Mouse (Mus musculus): ENCODE measurements at regions not wholly inside any gene's neighbourhood (a gene's known extent, or its start where the extent isn't known, plus 50 kb on each side); places are given as distances from the start of the nearest gene placed in this dataset.
A peak's percentile ranks its signal among the peaks of the same experiment; 100 is the strongest.

GRCm38 (mm10) chrX:76077781-76078180 is 186.3 kb upstream of the Cldn34b3 start:
- ATAC-seq (replicated peaks; ENCODE audit: low FRiP score, low read depth) (0 out of 2 replicates have a peak, but pooled peaks have one; percentile 36), DNase-seq (ENCODE audit: low spot score) (peak; percentile 23)
- Histone ChIP-seq H3K27me3 (ENCODE audit: insufficient read depth, low read length) (no peaks in the 10 kb centered on the region), H3K36me3 (ENCODE audit: insufficient read depth, low read length) (no peaks in the 10 kb centered on the region), H3K9me3 (replicated peaks; ENCODE audit: low read length) (no peaks in the 10 kb centered on the region), H3K4me1 (replicated peaks; ENCODE audit: insufficient read depth, low read length) (no peaks in the 10 kb centered on the region), H3K9ac (ENCODE audit: low read depth, low read length) (no peak overlapping the region), H3K4me3 (replicated peaks; ENCODE audit: low read depth, low read length) (no peak overlapping the region), H3K4me2 (ENCODE audit: low read length) (no peak overlapping the region), H3K27ac (no peak overlapping the region)
- 57% methylated on average over 3 of the region's 3 CpGs for WGBS
- TF ChIP-seq CTCF (IDR thresholded peaks at IDR 0.05; ENCODE audit: low read depth): no peak

DNA sequence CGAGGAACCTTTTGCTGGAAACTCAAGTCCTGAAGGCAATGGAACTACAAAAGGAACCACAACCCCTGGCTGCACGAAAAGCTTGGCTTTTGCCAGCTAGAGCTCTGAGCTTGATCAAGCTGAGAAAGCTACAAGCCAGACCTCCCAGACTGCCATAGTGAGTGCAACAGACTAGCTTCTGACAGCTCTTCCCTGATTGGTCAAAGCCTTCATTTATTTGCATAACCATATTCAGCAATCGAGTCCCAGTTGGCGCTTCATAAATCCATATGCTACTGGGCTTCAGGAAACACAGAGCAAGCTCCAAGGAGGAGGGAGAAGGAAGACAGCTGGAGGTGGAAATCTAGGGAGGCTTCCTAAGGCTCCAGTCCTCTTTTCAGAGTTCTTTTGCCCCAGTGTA is 181.4 kb upstream of the Cldn34b3 start:
- no peak overlapping the region for H3K4me3 ChIP-seq (replicated peaks; ENCODE audit: low read depth, low read length)
- H3K4me1 ChIP-seq (replicated peaks; ENCODE audit: insufficient read depth, low read length): no peaks in the 10 kb centered on the region
- H3K9ac ChIP-seq (ENCODE audit: low read depth, low read length): no peak overlapping the region
- H3K27me3 ChIP-seq (ENCODE audit: insufficient read depth, low read length): no peaks in the 10 kb centered on the region
- H3K4me2 ChIP-seq (ENCODE audit: low read length): no peak overlapping the region
- no peaks in the 10 kb centered on the region for H3K36me3 ChIP-seq (ENCODE audit: insufficient read depth, low read length)
- H3K27ac ChIP-seq: no peak overlapping the region
- DNase-seq (ENCODE audit: low spot score) (peak; percentile 38), ATAC-seq (replicated peaks; ENCODE audit: low FRiP score, low read depth) (no peak)
- H3K9me3 ChIP-seq (replicated peaks; ENCODE audit: low read length): no peaks in the 10 kb centered on the region
- no peak for TF ChIP-seq CTCF (IDR thresholded peaks at IDR 0.05; ENCODE audit: low read depth)
- 45% methylated on average over 4 of the region's 4 CpGs for WGBS

GRCm38 (mm10) chrX:76110763-76111474 is 153.2 kb upstream of the Cldn34b3 start:
- no peak overlapping the region for H3K9ac ChIP-seq (ENCODE audit: low read depth, low read length)
- no peak for TF ChIP-seq CTCF (IDR thresholded peaks at IDR 0.05; ENCODE audit: low read depth)
- DNase-seq (ENCODE audit: low spot score): peak; percentile 27
- no peaks in the 10 kb centered on the region for H3K4me1 ChIP-seq (replicated peaks; ENCODE audit: insufficient read depth, low read length)
- H3K27me3 ChIP-seq (ENCODE audit: insufficient read depth, low read length): no peaks in the 10 kb centered on the region
- ATAC-seq (replicated peaks; ENCODE audit: low FRiP score, low read depth): no peak
- H3K36me3 ChIP-seq (ENCODE audit: insufficient read depth, low read length): no peaks in the 10 kb centered on the region
- WGBS: 51% methylated on average over 4 of the region's 4 CpGs
- H3K9me3 ChIP-seq (replicated peaks; ENCODE audit: low read length): no peaks in the 10 kb centered on the region
- no peak overlapping the region for H3K4me3 ChIP-seq (replicated peaks; ENCODE audit: low read depth, low read length)
- no peak overlapping the region for H3K27ac ChIP-seq
- no peak overlapping the region for H3K4me2 ChIP-seq (ENCODE audit: low read length)

DNA sequence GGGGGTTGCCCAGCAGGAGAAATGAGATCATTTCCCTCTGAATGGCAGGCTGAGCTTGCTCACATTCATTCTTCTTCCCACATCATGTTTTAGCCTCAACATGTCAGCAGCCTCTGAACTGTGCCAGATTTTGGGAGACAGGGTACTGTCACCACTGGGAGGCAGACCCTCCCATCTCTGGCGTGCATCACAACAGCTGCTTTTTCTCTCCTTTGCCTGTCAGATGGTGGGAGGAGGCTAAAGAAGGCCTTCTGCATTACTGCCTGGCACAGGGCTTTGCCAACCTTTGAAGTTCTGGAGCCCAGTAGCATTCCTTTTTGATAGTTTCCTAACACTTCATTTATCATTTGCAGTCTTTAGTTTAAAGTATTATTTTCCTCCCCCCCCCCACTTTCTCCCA is 148.0 kb upstream of the Cldn34b3 start:
- H3K4me1 ChIP-seq (replicated peaks; ENCODE audit: insufficient read depth, low read length): no peaks in the 10 kb centered on the region
- TF ChIP-seq CTCF (IDR thresholded peaks at IDR 0.05; ENCODE audit: low read depth): peak; percentile 22; the same call in 1 of the 2 replicates
- H3K9ac ChIP-seq (ENCODE audit: low read depth, low read length): no peak overlapping the region
- H3K36me3 ChIP-seq (ENCODE audit: insufficient read depth, low read length): no peaks in the 10 kb centered on the region
- H3K27ac ChIP-seq: no peak overlapping the region
- H3K9me3 ChIP-seq (replicated peaks; ENCODE audit: low read length): no peaks in the 10 kb centered on the region
- H3K4me2 ChIP-seq (ENCODE audit: low read length): no peak overlapping the region
- ATAC-seq (replicated peaks; ENCODE audit: low FRiP score, low read depth): no peak; the same call in 1 of the 2 replicates
- 47% methylated on average over 1 of the region's 1 CpGs for WGBS
- H3K4me3 ChIP-seq (replicated peaks; ENCODE audit: low read depth, low read length): no peak overlapping the region
- DNase-seq (ENCODE audit: low spot score): peak; percentile 25
- H3K27me3 ChIP-seq (ENCODE audit: insufficient read depth, low read length): no peaks in the 10 kb centered on the region

DNA sequence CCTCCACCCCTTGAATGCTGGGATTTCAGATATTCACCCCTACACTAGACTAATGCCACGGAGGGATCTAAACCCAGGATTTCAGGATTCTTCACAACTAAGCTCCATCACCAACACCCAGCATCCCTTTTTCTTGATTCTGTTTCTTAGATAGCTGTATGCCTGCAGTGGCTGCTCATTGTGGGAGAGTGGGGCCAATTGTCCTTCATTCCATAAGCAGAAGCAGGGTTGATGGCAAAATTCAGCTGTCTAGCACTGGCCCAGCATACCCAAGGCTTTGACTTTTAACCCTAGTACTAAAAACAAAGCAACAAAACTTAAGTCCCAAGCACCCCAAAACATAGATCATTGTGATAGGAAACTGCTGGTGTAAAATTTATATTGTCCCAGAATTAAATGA is 147.5 kb upstream of the Cldn34b3 start:
- ATAC-seq (replicated peaks; ENCODE audit: low FRiP score, low read depth): no peak

GRCm38 (mm10) chrX:76120936-76121335 is 143.2 kb upstream of the Cldn34b3 start:
- no peak for DNase-seq (ENCODE audit: low spot score)
- Histone ChIP-seq H3K4me3 (replicated peaks; ENCODE audit: low read depth, low read length) (no peak overlapping the region), H3K9ac (ENCODE audit: low read depth, low read length) (no peak overlapping the region), H3K27me3 (ENCODE audit: insufficient read depth, low read length) (no peaks in the 10 kb centered on the region), H3K27ac (no peak overlapping the region), H3K4me1 (replicated peaks; ENCODE audit: insufficient read depth, low read length) (no peaks in the 10 kb centered on the region; the same call in 1 of the 2 replicates), H3K4me2 (ENCODE audit: low read length) (no peak overlapping the region), H3K9me3 (replicated peaks; ENCODE audit: low read length) (no peaks in the 10 kb centered on the region), H3K36me3 (ENCODE audit: insufficient read depth, low read length) (no peaks in the 10 kb centered on the region)
- no peak for ATAC-seq (replicated peaks; ENCODE audit: low FRiP score, low read depth)
- TF ChIP-seq CTCF (IDR thresholded peaks at IDR 0.05; ENCODE audit: low read depth): no peak
- 28% methylated on average over 3 of the region's 3 CpGs for WGBS

More for the DNA sequence above, 147.5 kb upstream of the Cldn34b3 start:
- no peaks in the 10 kb centered on the region for H3K27me3 ChIP-seq (ENCODE audit: insufficient read depth, low read length)
- no peak overlapping the region for H3K4me2 ChIP-seq (ENCODE audit: low read length)
- no peak overlapping the region for H3K27ac ChIP-seq
- 73% methylated on average over 1 of the region's 1 CpGs for WGBS
- no peak for TF ChIP-seq CTCF (IDR thresholded peaks at IDR 0.05; ENCODE audit: low read depth)
- H3K4me1 ChIP-seq (replicated peaks; ENCODE audit: insufficient read depth, low read length): no peaks in the 10 kb centered on the region
- H3K9me3 ChIP-seq (replicated peaks; ENCODE audit: low read length): no peaks in the 10 kb centered on the region
- no peak for DNase-seq (ENCODE audit: low spot score)
- no peak overlapping the region for H3K9ac ChIP-seq (ENCODE audit: low read depth, low read length)
- H3K36me3 ChIP-seq (ENCODE audit: insufficient read depth, low read length): no peaks in the 10 kb centered on the region
- no peak overlapping the region for H3K4me3 ChIP-seq (replicated peaks; ENCODE audit: low read depth, low read length)

Data from kidney, postnatal 0 days (tissue).